Mouse (Mus musculus) inflammation-experienced regulatory T-cells, adult 6 months (primary cell): ENCODE data around the gene Ipo7. TPM values are rescaled to one million over a fixed set of nuclear protein-coding genes. Genes with fewer than 3 reads are reported as not detected.
A peak's percentile ranks its signal among the peaks of the same experiment; 100 is the strongest.
"Not testable (repeated sequence)": the region's sequence is repeated elsewhere in the genome, so short reads cannot be mapped to it uniquely, and the experiment has no call there.

Source experiments
- ATAC-seq: one replicate; pipeline ENCODE4 v1.8.0; 2017
- polyA plus RNA-seq, 3 experiments: library from polyadenylated mRNA; unstranded; fragments of 100-300 nt; shearing (Covaris generic); gene quantifications; one replicate each; pipeline ENCODE4 v1.2.1; 2017

Ipo7 gene
- polyA plus RNA-seq, result 10 to 100 TPM; 23.6 to 44.6 (median 26.4) TPM

DNA sequence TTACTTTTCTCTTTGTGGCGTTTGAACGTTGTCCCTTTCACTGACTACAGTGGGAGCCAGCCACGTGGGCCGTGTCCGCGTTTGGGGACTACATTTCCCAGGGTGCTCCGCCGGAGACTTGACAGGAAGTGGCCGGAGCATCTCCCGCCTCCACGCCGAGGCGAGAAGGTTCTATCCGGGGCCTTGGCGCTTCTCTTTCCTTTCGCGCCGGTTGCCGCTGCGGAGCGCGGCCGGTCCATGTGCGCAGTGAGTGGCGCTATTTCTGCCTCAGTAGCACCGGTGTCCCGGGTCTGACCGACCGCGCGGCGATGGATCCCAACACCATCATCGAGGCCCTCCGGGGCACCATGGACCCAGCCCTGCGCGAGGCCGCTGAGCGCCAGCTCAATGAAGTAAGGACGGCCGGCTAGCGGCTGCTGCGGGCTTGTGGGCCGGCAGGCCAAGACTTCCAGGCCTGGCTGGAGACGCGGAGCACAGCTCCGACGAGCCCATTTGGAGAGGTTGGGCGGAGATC lies at the start of gene Ipo7:
Gene Ipo7, plus strand, starts transcription at position 158 of the 514 bp plus-strand sequence.
- ATAC-seq, result peak; percentile 98

GRCm38 (mm10) chr7:109968924-109969450 lies 49.1 kb upstream of the Ipo7 start:
- no peak for ATAC-seq

- ATAC-seq, result no peak
Measured at GRCm38 (mm10) chr7:109969542-109969941, 48.5 kb upstream of the Ipo7 start.

DNA sequence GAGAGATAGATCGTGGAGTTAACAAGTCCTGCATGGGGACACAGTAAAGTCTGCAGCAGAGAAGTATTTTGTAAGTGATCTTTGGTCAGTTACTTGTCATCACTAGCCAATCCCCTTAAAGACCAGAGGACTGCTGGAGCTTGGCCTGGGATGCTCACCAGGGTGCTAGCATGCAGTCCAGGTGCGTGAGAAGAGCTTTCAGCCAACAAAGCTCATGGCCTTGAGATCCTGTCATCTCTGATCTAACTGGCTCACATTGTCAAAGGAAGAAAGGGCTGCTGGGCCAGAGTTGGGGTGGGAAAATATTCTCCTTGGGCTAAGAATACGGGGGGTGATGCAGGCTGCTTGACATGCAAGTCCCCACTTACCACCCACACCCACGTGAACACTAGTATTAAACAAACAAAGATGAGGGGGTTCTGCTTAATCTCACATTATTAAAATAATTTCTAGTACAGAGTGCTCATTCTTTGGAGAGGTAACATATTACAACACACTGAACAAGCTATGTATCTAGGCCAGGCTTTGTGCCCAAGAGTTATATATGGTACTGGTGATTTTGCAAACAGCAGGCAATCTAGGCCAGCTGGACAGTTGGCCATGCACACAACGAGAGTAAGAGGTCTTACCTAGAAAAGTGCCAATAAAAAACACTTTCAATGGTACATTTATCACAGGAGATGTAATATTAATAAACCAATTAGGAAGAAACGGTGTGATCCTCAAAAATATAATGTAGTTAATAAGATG lies 41.9 kb upstream of the Ipo7 start:
- ATAC-seq, result no peak

DNA sequence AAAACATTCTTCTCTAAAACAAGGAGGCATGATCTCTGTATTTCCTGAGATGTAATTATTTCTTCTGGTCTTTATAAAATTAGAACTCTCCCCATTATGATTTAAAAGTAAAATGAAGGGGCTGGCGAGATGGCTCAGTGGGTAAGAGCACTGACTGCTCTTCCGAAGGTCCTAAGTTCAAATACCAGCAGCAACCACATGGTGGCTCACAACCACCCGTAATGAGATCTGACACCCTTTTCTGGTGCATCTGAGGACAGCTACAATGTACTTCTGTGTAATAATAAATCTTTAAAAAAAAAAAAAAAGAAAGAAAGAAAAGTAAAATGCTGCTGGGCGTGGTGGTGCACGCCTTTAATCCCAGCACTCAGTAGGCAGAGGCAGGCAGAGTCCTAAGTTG lies 40.9 kb upstream of the Ipo7 start:
- not testable (repeated sequence) for ATAC-seq

GRCm38 (mm10) chr7:109984608-109985007 lies 33.5 kb upstream of the Ipo7 start:
- not testable (repeated sequence) for ATAC-seq

DNA sequence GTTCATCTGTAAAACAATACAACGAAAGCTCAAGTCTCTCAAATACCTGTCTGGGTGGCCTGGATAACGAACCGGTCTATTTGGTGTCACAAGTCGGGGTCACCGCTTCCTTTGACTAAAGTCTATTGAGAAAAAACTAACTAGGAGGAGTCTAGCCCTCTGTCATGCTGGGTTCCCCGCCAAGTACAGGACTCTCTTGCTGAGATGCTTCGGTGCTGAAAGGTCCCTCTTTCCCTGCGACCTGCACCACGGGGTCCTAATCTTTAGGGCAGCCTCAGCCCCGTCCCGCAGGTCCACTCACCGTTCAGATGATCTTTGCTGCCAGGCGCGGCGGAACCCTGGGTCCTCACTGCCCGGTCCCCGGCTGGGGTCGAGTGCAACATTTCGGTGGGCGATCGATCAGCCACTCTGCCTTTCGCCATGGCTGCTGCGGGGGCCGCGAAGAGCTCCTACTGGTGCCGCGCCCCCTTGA lies 32.4 kb upstream of the Ipo7 start:
- ATAC-seq, result peak; percentile 9

DNA sequence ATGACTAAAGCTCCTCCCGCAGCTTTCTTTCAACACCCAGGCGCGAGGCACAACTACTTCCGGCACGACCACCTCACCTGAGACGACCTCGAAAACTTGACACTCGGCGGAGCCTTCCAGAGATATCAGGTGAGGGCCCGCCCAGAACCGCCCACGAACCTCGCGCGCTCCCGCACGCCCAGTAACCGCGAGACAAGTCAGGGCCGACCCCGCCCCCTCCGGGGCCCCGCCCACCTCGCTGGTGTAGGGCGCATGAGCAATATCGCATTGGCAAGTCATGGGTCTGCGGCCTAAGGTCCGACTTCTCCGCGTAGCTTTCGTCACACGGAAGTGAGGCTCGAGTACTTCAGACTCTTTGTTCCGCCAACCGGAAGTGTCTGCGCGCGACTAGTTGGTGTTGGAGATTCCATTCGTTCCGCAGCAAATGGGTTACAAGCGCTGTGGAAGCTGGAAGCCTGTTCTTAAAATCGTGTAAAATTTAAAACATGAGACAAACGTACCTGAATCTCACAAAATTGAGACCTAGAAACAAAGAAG lies 31.9 kb upstream of the Ipo7 start:
- peak; percentile 97 for ATAC-seq

DNA sequence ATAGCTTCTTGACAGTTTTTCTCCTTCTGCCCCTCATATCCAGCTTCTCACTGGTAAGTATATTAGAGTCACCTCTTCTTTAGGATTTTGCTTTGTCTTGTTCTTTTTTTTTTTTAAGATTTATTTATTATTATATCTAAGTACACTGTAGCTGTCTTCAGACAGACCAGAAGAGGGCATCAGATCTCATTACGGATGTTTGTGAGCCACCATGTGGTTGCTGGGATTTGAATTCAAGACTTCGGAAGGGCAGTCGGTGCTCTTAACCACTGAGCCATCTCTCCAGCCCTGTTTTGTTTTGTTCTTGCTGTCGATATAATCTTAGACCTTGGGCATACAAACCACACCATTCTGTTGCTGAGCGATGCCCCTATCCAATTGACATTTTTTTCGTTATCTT lies 31.3 kb upstream of the Ipo7 start, which contains the start of gene Tmem41b:
Gene Tmem41b, minus strand, starts transcription at position 155 of the 400 bp plus-strand sequence.
- peak; percentile 4 for ATAC-seq

DNA sequence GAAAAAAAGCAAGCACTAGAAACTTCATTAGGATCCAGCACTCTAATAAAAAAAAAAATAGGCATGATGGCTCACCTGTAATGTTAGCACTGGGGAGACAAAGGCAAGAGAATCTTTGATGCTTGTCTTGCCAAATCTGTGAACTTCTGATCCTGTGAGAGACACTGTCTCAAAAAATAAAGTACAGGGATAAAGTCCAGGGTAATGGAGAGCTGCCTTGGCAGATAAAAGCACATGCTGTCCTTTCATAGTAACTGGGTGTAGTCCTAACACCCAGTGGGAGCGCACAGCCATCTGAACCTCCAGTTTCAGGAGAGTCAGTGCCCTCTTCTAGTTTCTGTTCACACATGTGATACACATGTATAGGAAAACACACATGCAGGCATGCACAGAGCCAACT lies 26.8 kb upstream of the Ipo7 start:
- no peak for ATAC-seq

DNA sequence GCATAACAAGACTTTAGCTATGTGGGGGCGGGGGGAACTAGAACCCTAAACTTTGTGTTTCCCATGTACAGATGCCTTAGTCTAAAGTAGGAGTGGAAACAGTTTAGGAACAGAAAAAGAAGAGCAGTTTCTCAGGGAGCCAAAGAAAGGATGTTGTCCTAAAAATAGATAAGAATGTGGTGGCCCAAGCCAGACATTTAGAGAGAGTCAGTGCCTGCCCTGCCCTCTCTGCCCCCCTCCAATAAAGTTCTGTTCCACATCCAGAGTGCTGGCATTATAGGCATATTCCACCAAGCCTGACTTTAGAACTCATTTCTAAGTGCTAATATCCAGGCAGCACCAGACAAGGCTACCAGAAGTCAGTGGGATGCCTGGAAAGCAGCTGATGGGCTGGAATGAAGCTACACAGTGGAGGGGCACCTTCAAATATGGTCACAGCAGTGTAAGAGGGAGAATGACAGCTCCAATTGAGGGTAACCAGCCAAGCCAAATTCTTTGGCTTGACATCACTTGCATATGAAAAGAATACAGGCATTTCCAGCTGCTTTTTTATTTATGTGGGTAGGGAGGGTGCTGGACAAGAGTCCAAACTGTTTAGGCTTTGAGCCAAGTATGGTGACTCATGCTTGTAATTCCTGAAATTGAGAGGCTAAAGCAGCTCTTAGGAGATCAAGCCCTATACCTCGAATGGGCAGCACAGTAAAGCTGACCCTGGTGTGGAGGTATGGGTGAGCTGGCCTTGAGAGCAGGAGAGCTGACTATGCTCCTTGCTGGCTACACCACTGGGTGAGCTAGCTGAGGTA lies 24.7 kb upstream of the Ipo7 start:
- ATAC-seq, result no peak

DNA sequence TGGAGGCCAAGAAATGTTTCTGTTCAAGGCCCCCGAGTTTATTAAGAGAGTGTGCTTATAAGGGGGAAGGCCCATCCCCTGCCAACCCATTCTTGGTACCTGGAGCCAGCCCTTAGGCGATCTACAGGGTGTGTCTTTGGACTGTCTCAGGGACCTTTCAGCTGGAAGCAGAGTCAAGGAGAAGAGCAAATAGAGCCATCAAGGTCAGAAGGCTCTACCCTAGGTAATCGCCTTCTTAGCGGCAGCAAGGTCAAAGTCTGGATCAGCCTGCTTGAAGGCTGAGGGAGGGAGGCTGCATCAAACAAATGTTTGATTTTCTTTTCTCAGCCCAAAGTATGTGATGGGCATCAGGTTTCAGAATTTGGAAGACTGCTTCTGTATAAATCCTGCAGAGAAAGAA lies 19.7 kb upstream of the Ipo7 start:
- ATAC-seq, result no peak

DNA sequence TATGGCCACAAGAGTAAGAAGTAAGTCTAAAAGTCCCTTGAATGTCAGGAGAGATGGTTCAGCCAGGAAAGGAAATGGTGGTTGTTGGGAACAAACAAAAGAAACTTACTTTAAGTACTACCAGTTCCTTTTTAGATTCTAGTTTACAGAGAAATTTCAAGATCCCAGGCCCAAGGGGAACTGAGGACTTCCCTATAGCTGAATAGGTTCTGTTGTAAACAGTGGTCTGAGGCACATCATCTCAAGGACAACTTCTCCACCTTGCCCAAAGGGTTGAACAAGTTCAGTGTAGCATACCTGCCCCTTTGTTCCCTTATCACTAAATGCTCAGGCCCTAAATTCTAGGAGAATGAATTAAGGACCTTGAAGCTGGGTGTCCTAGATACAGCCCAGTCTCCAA lies 16.0 kb upstream of the Ipo7 start:
- no peak for ATAC-seq

DNA sequence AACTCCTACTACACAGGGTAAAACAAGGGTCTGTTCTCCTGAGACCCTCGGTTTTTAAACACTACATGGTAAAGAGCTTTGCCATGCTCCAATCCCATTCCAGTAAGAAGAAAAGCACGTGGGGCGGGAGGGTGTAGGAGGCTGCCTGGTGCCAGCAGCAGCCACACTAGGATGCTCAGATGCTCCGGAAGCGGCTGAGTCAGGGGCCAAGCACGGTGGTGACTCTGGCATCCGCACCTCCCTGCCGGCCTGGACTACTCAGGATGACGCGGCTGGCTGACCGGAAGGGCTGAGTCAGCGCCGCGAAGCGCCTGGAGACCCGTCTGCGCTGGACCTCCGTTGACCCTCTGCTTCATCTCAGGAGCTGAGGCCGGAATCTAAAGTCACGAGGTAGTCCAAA lies 15.1 kb upstream of the Ipo7 start:
- no peak for ATAC-seq

GRCm38 (mm10) chr7:110005976-110006375 lies 12.1 kb upstream of the Ipo7 start:
- ATAC-seq, result no peak

DNA sequence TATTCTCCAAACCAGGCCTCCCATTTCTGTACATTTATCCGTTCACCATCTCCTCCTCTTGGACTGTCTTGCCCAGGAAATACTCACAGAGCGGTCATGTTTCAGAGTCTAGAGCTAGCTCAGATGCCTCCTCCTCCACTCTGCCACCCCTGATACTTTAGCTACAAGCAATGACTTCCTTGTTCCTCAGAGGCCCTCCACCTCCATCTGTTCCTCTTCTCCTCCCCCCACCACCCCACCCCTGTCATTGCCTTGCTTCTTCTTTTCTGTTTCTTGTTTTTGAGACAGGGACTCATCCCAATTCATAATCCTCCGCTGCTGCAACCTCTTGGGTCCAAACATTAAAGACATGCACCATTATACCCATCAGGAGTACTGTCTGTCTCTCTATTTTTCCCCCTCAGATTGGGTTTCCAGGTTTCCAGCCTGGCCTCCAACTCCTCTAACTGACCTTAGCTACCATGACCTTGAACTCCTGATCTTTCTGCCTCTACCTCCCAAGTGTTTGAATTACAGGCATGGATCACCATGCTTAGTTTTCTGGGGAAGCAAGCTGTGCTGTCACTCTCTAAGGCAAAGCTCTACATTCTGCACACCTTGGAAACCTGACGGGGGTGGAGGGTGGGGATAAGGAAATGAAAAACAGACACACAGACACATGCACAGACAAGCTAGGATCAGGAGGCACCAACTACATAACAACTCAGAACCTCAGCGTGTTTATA lies 11.4 kb upstream of the Ipo7 start:
- ATAC-seq, result no peak

DNA sequence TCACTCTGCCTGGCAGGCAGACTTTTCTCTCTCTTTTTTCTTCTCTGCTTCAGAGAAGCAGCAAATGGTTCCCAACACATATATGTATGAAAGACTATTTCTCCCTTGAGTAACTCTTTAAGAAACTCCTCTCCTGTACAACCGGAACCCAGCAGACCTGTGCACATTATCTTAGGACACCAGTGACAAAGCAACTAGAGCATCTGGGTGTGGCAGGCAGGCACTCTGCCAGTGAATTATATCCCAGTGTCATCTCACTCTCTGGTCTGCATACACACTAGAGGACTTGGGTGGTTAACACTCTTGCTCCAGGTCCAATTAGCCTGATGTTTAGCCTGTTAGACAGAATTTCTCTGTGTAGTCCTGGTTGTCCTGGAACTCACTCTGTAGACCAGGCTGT lies 9.6 kb upstream of the Ipo7 start:
- ATAC-seq, result no peak

DNA sequence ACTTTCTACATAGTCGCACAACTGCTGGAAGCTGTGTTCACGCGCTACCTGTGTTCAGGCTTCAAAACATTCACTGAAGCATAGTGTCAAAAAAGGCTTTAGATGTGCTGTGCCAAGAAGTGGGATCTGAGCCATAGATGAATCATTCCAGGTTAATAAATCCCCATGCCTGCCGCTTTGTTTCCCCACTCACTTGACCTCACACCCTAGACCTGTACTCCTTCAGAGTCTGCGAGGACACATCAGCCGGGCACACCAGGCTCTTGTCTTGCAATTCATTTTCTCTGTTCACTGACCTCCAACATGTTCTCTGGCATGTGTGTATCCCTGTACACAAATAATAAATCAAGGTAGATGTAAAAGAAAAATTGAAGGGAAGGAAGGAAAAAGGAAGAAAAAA lies 9.0 kb upstream of the Ipo7 start:
- no peak for ATAC-seq

DNA sequence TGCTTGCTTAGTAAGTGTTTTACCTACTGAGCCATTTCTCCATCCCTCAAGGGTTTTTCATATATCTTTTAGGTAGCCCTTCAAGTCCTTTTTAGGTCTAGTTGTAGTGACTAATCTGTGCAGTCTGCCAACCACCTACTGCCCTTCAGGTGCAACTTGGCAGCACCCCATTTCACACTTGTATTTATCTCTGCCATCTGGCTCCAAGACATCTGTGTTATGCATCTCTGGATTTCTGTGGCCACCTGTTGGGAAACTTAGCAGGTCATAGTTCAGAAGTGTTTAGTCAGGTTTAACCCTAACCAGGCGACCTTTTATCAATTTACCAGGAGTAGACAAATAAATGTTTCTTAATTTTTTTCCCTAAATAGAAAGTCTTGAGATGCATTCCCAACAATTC lies 6.7 kb upstream of the Ipo7 start:
- no peak for ATAC-seq

GRCm38 (mm10) chr7:110014272-110014671 lies 3.8 kb upstream of the Ipo7 start:
- ATAC-seq, result no peak

GRCm38 (mm10) chr7:110018631-110019482 lies 783 bp downstream of the Ipo7 start:
- peak; percentile 23 for ATAC-seq
